Comparison of ENCODE assay signal across 1 mouse cellular context in genomic region chr9:104262823-104263352, GRCm38 (mm10).
A peak's percentile ranks its signal among the peaks of the same experiment; 100 is the strongest.
TF ChIP-seq lines count a peak whose summit lies in the region.

Gene Dnajc13, minus strand, starts transcription at chr9:104262930.

TF ChIP-seq in CH12.LX, 34 proteins besides CTCF, POLR2A, EP300 and RAD21 (continued from another document):
- 0 out of 2 replicates have a peak, but pooled peaks have one; percentile 23 for TF ChIP-seq ETS1 (conservative IDR thresholded peaks at IDR 0.05; ENCODE audit: low read depth, low read length)
- TF ChIP-seq TBP (conservative IDR thresholded peaks at IDR 0.05; ENCODE audit: low read depth, low read length), result 0 out of 2 replicates have a peak, but pooled peaks have one; percentile 16
- no peak for TF ChIP-seq MAFK (IDR thresholded peaks at IDR 0.05; ENCODE audit: insufficient replicate concordance, low read length)
- no peak for TF ChIP-seq PAX5 (IDR thresholded peaks at IDR 0.05; ENCODE audit: low read length)
- no peak for TF ChIP-seq GABPA (IDR thresholded peaks at IDR 0.05; ENCODE audit: insufficient replicate concordance, low read depth, low read length)
- no peak for TF ChIP-seq E2F4 (IDR thresholded peaks at IDR 0.05; ENCODE audit: insufficient replicate concordance, low read depth, low read length)
- TF ChIP-seq CHD2 (IDR thresholded peaks at IDR 0.05; ENCODE audit: low read length), result no peak
- TF ChIP-seq ZNF384 (IDR thresholded peaks at IDR 0.05; ENCODE audit: low read depth, low read length), result no peak
- no peak for TF ChIP-seq SMC3 (IDR thresholded peaks at IDR 0.05; ENCODE audit: low read depth, low read length)
- TF ChIP-seq NELFE (IDR thresholded peaks at IDR 0.05; ENCODE audit: low read depth, low read length), result peak; percentile 65; the same call in 1 of the 2 replicates
